Mouse (Mus musculus) MEL (cell line): ENCODE measurements around the gene Pak1ip1. TPM values are rescaled to one million over a fixed set of nuclear protein-coding genes. Genes with fewer than 3 reads are reported as not detected.

Experiments
- DNase-seq: peaks from one replicate; pipeline ENCODE4 v3.0.0; 2011; ENCODE audit warnings: low read depth, low spot score
- H3K27ac ChIP-seq: 2 replicates; pipeline ENCODE4 v1.5.1; 2012; ENCODE audit warnings: low read depth, mild to moderate bottlenecking, control low read depth, low read length, moderate library complexity; ENCODE audit not compliant: control insufficient read depth
- H3K27me3 ChIP-seq, 2 experiments: fragments of 150-350 bp in 1 of 2; sonication (generic) in 1 of 2; 2 replicates each; pipeline ENCODE4 v1.6.1; 2012; ENCODE audit warnings: low read length in 2 of 2, mild to moderate bottlenecking in 2 of 2, improper control_type of control experiment in 1 of 2, moderate library complexity in 1 of 2; ENCODE audit not compliant: insufficient read depth in 2 of 2, control insufficient read depth in 1 of 2
- H3K36me3 ChIP-seq, 2 experiments: 2 replicates each; pipeline ENCODE4 v1.6.1; 2012 to 2014; ENCODE audit warnings: low read length in 2 of 2, improper control_type of control experiment in 1 of 2, inconsistent platforms in 1 of 2, mild to moderate bottlenecking in 1 of 2; ENCODE audit not compliant: insufficient read depth in 2 of 2, control insufficient read depth in 1 of 2
- H3K4me1 ChIP-seq, 2 experiments: fragments of 150-350 bp in 1 of 2; sonication (generic) in 1 of 2; 2 replicates each; pipeline ENCODE4 v1.6.1; 2012; ENCODE audit warnings: low read length in 2 of 2, improper control_type of control experiment in 1 of 2, mild to moderate bottlenecking in 1 of 2; ENCODE audit not compliant: insufficient read depth in 2 of 2, control insufficient read depth in 1 of 2
- H3K4me3 ChIP-seq, 2 experiments: fragments of 150-350 bp in 1 of 2; sonication (generic) in 1 of 2; 2 replicates each; pipeline ENCODE4 v1.5.1; 2012; ENCODE audit warnings: low read depth in 2 of 2, low read length in 2 of 2, mild to moderate bottlenecking in 2 of 2, moderate library complexity in 2 of 2, control low read depth in 1 of 2, improper control_type of control experiment in 1 of 2; ENCODE audit not compliant: control insufficient read depth in 1 of 2, insufficient read depth in 1 of 2
- H3K79me2 ChIP-seq: 2 replicates; pipeline ENCODE4 v1.6.1; 2012; ENCODE audit warnings: mild to moderate bottlenecking, low read length, moderate library complexity; ENCODE audit not compliant: control insufficient read depth, poor library complexity, insufficient read depth
- H3K9ac ChIP-seq: 2 replicates; pipeline ENCODE4 v1.6.1; 2012; ENCODE audit warnings: low read depth, mild to moderate bottlenecking, control low read depth, low read length, moderate library complexity; ENCODE audit not compliant: control insufficient read depth, poor library complexity, severe bottlenecking
- H3K9me3 ChIP-seq: fragments of 150-350 bp; sonication (generic); replicated peaks from 2 replicates; pipeline ENCODE4 v1.6.1; 2012; ENCODE audit warnings: mild to moderate bottlenecking, low read length, improper control_type of control experiment, moderate library complexity; ENCODE audit not compliant: insufficient read depth
- CHD2 ChIP-seq: IDR thresholded peaks from 2 replicates; pipeline ENCODE4 v1.6.1; 2011; ENCODE audit warnings: low read length, improper control_type of control experiment
- CTCF ChIP-seq, 3 experiments: IDR thresholded peaks in 2 of 3; conservative IDR thresholded peaks in 1 of 3; 2 replicates each; pipeline ENCODE4 v1.5.1; 2011 to 2012; ENCODE audit warnings: low read length in 3 of 3, low read depth in 2 of 3, mild to moderate bottlenecking in 2 of 3, improper control_type of control experiment in 1 of 3, inconsistent platforms in 1 of 3, mixed read lengths in 1 of 3, moderate library complexity in 1 of 3; ENCODE audit not compliant: control insufficient read depth in 1 of 3, insufficient read depth in 1 of 3, poor library complexity in 1 of 3, severe bottlenecking in 1 of 3
- ELF1 ChIP-seq: IDR thresholded peaks from 2 replicates; pipeline ENCODE4 v1.6.1; 2014; ENCODE audit warnings: low read depth, mild to moderate bottlenecking, inconsistent platforms, low read length, improper control_type of control experiment, moderate library complexity
- EP300 ChIP-seq, 2 experiments: IDR thresholded peaks; 2 replicates each; pipeline ENCODE4 v1.6.1; 2011; ENCODE audit warnings: improper control_type of control experiment in 2 of 2, low read length in 2 of 2, low read depth in 1 of 2, mild to moderate bottlenecking in 1 of 2
- KAT2A ChIP-seq: conservative IDR thresholded peaks from 2 replicates; pipeline ENCODE4 v1.6.1; 2012; ENCODE audit warnings: low read depth, low read length, improper control_type of control experiment, inconsistent platforms
- MAX ChIP-seq: IDR thresholded peaks from 2 replicates; pipeline ENCODE4 v1.6.1; 2011; ENCODE audit warnings: low read length, improper control_type of control experiment
- MAZ ChIP-seq: IDR thresholded peaks from 2 replicates; pipeline ENCODE4 v1.6.1; 2012; ENCODE audit warnings: low read depth, mild to moderate bottlenecking, inconsistent platforms, low read length, improper control_type of control experiment
- MEF2A ChIP-seq: IDR thresholded peaks from 2 replicates; pipeline ENCODE4 v1.6.1; 2014; ENCODE audit warnings: low read depth, mild to moderate bottlenecking, inconsistent platforms, low read length, improper control_type of control experiment; ENCODE audit not compliant: poor library complexity, insufficient replicate concordance, severe bottlenecking; ENCODE audit errors: extremely low read depth
- MYB ChIP-seq: IDR thresholded peaks from 2 replicates; pipeline ENCODE4 v1.6.1; 2011; ENCODE audit warnings: mild to moderate bottlenecking, low read depth, low read length, improper control_type of control experiment
- NELFE ChIP-seq: IDR thresholded peaks from 2 replicates; pipeline ENCODE4 v1.6.1; 2011; ENCODE audit warnings: low read depth, low read length, improper control_type of control experiment
- NRF1 ChIP-seq: IDR thresholded peaks from 2 replicates; pipeline ENCODE4 v1.6.1; 2014; ENCODE audit warnings: low read depth, mild to moderate bottlenecking, inconsistent platforms, low read length, improper control_type of control experiment, moderate library complexity; ENCODE audit not compliant: poor library complexity, insufficient read depth, severe bottlenecking
- POLR2AphosphoS2 ChIP-seq: IDR thresholded peaks from 2 replicates; pipeline ENCODE4 v1.6.1; 2011; ENCODE audit warnings: low read length, improper control_type of control experiment
- POLR2AphosphoS5 ChIP-seq: IDR thresholded peaks from 2 replicates; pipeline ENCODE4 v1.6.1; 2012; ENCODE audit warnings: low read depth, borderline replicate concordance, mild to moderate bottlenecking, inconsistent platforms, low read length, moderate library complexity, mixed read lengths
- SIN3A ChIP-seq: IDR thresholded peaks from 2 replicates; pipeline ENCODE4 v1.6.1; 2012; ENCODE audit warnings: low read length, improper control_type of control experiment, inconsistent platforms
- TBP ChIP-seq: IDR thresholded peaks from 2 replicates; pipeline ENCODE4 v1.8.0; 2011; ENCODE audit warnings: low read depth, low read length, improper control_type of control experiment
- UBTF ChIP-seq: IDR thresholded peaks from 2 replicates; pipeline ENCODE4 v1.6.1; 2012; ENCODE audit warnings: low read depth, mild to moderate bottlenecking, inconsistent platforms, low read length, improper control_type of control experiment, moderate library complexity, borderline replicate concordance; ENCODE audit not compliant: insufficient read depth
- USF1 ChIP-seq: IDR thresholded peaks from 2 replicates; pipeline ENCODE4 v1.6.1; 2014; ENCODE audit warnings: low read depth, mild to moderate bottlenecking, inconsistent platforms, low read length, improper control_type of control experiment, moderate library complexity
- USF2 ChIP-seq, 2 experiments: IDR thresholded peaks; 2 replicates each; pipeline ENCODE4 v1.6.1; 2011 to 2012; ENCODE audit warnings: improper control_type of control experiment in 2 of 2, low read length in 2 of 2, borderline replicate concordance in 1 of 2, inconsistent platforms in 1 of 2, low read depth in 1 of 2, mild to moderate bottlenecking in 1 of 2; ENCODE audit not compliant: insufficient read depth in 1 of 2
- ZKSCAN1 ChIP-seq: IDR thresholded peaks from 2 replicates; pipeline ENCODE4 v1.6.1; 2012; ENCODE audit warnings: low read depth, mild to moderate bottlenecking, inconsistent platforms, low read length, improper control_type of control experiment, moderate library complexity
- ZMIZ1 ChIP-seq: IDR thresholded peaks from 2 replicates; pipeline ENCODE4 v1.6.1; 2012; ENCODE audit warnings: low read depth, mild to moderate bottlenecking, inconsistent platforms, low read length, improper control_type of control experiment, moderate library complexity
- ZNF384 ChIP-seq: IDR thresholded peaks from 2 replicates; pipeline ENCODE4 v1.6.1; 2012; ENCODE audit warnings: low read depth, mild to moderate bottlenecking, inconsistent platforms, low read length, improper control_type of control experiment
- polyA plus RNA-seq, 2 experiments: library from polyadenylated mRNA; stranded (reverse) in 1 of 2; unstranded in 1 of 2; fragments of >175 nt in 1 of 2; fragments of >200 nt in 1 of 2; gene quantifications; 2 replicates each; pipeline versions ENCODE4 v1.2.1 to v1.2.4; 2012; ENCODE audit warnings: low replicate concordance in 2 of 2, low read depth in 1 of 2; ENCODE audit not compliant: insufficient read length in 2 of 2, insufficient read depth in 1 of 2, missing spikeins in 1 of 2
- total RNA-seq: library from RNA; depleted of rRNA; stranded (reverse); fragments of 300-350 nt; gene quantifications from 2 replicates; pipeline ENCODE4 v1.2.3, GENCODE M21; 2012

The Pak1ip1 gene
- total and polyA plus RNA-seq, 3 experiments = 101 to 109 TPM; not detected in 1

DNA sequence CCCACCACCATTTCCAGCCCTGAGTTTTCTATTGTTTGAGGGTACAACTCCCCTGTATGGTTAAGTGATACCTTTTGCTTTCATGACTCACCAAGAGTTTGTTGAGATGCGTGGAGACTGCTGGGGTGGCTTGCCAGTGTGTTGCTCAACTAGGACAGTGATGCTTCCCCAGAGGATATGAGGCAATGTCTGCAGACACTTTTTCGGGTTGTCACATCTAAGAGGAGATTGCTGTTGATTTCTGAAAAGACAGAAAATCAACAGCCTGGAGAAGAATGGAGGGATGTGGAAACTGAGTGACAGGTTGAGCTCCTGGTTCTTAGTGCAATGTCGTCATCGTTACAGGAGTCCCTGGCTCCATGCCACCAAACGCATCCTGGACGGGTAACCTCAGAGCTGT, 47.6 kb upstream of the Pak1ip1 start:
- Histone ChIP-seq H3K79me2 (no peaks in the 10 kb centered on the region), H3K36me3 (peaks cover 0 to 3% of the 10 kb centered on the region in 2 experiments; a peak in 2 of 4 replicates), H3K9ac (no peak overlapping the region), H3K27me3 (peaks cover 0 to 2% of the 10 kb centered on the region in 2 experiments; a peak in 2 of 4 replicates)
- TF ChIP-seq MAZ (no peak), CTCF (IDR thresholded peaks at IDR 0.05 in 2 of 3, conservative IDR thresholded peaks at IDR 0.05 in 1 of 3; ENCODE audit: control insufficient read depth in 1 of 3, insufficient read depth in 1 of 3, low read depth in 2 of 3, low read length in 3 of 3, poor library complexity in 1 of 3, severe bottlenecking in 1 of 3) (no peak), NELFE (no peak), MYB (no peak), MAX (no peak), POLR2AphosphoS2 (no peak), TBP (no peak), KAT2A (no peak), POLR2AphosphoS5 (no peak), USF1 (no peak)
- TF ChIP-seq, all 39 proteins: peak for 0
- Histone ChIP-seq H3K4me1 (no peaks in the 10 kb centered on the region; a peak in 1 of 4 replicates), H3K9me3 (no peaks in the 10 kb centered on the region), H3K27ac (no peak overlapping the region), H3K4me3 (no peak overlapping the region)
- no peak for DNase-seq

DNA sequence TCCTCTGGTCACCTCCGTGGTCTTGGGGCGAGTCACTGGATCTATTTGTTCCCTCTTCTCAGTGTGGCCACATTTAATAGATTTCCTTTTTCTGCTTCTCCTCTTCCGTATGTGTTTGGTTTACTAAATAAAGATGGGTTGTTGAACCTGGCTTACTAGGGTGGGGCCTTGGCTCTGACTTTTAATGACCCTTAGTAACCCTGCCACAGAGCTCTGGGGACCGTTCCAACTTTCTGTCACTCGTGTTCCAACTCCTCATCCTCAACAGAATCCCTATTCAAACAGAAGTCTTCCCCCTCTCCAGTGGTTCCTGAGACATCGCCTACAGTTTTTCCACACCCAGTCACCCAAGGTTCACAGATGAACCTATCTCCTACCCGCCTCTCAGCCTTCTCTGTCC, 45.0 kb upstream of the Pak1ip1 start:
- Histone ChIP-seq H3K27ac (no peak overlapping the region), H3K79me2 (no peaks in the 10 kb centered on the region), H3K9me3 (no peaks in the 10 kb centered on the region), H3K4me1 (no peaks in the 10 kb centered on the region), H3K4me3 (no peak overlapping the region), H3K27me3 (peaks cover 0 to 2% of the 10 kb centered on the region in 2 experiments; a peak in 3 of 4 replicates), H3K36me3 (no peaks in the 10 kb centered on the region), H3K9ac (no peak overlapping the region)
- TF ChIP-seq ZKSCAN1 (no peak), EP300 (IDR thresholded peaks at IDR 0.05; ENCODE audit: low read depth in 1 of 2, low read length in 2 of 2) (no peak), NELFE (no peak), ZMIZ1 (no peak), USF2 (IDR thresholded peaks at IDR 0.05; ENCODE audit: borderline replicate concordance in 1 of 2, insufficient read depth in 1 of 2, low read depth in 1 of 2, low read length in 2 of 2) (no peak), SIN3A (no peak), ELF1 (no peak), ZNF384 (no peak), POLR2AphosphoS5 (no peak), MEF2A (no peak), UBTF (no peak), CHD2 (no peak), NRF1 (no peak)
- DNase-seq = no peak
